Mouse (Mus musculus): ENCODE results near the gene Eif2b3. TPM values are rescaled to one million over a fixed set of nuclear protein-coding genes. Genes with fewer than 3 reads are reported as not detected.
A peak's percentile ranks its signal among the peaks of the same experiment; 100 is the strongest.

Eif2b3 gene
- polyA plus RNA-seq (2015; fragmentation: Nextera tagmentation; extraction: Ambion mirVana), result 42.8 and 43.0 TPM in 2 replicates

DNA sequence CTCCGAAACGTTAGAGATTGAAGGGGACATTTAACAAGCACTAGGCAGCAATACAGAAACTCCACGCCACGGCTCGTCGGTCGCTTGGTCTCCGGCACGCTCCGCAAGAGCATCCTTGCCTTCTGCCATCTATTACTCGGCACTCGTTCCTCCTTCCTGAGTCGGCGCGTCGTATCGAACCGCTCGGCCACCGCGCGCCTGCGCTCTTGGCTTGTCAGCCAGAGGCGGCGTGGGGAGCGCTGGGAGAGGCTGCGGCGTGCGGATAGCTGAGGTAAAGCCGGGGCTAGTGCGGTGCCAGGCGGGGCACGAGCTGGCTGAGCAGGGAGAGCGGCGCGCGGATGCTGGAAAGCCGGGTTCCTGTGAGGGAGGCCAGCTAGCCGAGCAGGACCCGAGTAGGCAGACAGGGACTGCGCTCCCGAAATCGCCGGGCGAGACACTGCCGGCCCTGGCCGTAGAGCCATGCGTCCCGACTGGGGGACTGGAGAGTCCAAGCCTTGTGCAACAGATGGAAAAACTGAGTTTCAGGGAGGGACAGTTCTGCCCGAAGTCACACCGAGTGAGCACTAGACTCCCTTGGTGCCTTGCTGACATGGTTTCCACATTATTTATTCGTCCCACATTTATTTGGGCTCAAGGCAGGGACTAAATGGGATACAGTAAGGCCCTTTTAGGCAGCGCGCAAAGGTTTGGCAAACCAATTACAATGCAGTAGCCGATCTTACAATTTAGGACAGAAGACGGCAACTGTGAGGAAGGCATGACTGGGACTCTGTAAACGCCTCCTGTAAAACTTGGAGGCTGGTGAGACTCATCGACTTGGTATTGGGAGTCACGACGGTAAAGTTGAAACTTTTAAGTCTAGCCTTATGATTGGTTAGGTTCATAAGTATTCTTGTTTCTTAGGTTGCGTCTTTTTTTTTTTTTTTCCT lies at the start of gene Eif2b3:
Gene Eif2b3 (plus strand): TSS at position 197 of the 929 bp plus-strand sequence.
- peaks cover 13% of the 10 kb centered on the region; the same call in 1 of the 2 replicates for H3K36me3 ChIP-seq
- peak within 1 kb of the TSS; percentile 67 for H3K27ac ChIP-seq (replicated peaks)
- H3K9me3 ChIP-seq, result no peaks in the 10 kb centered on the region
- peak within 1 kb of the TSS; percentile 76 for H3K4me3 ChIP-seq
- peak within 1 kb of the TSS; percentile 69 for H3K4me2 ChIP-seq (replicated peaks)
- peak; percentile 98 for ATAC-seq (replicated peaks)
- H3K4me1 ChIP-seq, result peaks cover 16% of the 10 kb centered on the region
- no peaks in the 10 kb centered on the region for H3K27me3 ChIP-seq
- WGBS, result under 1% methylated on average over 61 of the region's 61 CpGs
- H3K9ac ChIP-seq (replicated peaks), result peak within 1 kb of the TSS; percentile 86

DNA sequence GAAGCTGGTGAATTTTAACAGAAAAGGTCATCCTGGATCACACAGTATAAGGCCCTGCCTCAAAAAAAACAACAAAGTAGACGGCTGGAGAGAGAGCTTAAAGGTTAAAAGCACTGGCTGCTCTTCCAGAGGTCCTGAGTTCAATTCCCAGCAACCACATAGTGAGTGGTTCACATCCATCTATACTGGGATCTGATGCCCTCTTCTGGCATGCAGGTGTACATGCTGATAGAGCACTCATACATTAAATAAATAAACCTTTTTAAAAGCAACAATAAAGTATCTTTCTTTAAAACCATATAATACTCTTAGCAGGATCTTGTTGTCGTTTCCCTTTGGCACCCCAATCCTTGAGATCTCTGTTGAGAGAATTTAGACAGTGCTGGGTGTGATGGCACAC lies 42.7 kb upstream of the Eif2b3 start:
- Histone ChIP-seq H3K4me3 (no peak overlapping the region), H3K9me3 (no peaks in the 10 kb centered on the region), H3K4me2 (replicated peaks) (no peak overlapping the region), H3K4me1 (no peaks in the 10 kb centered on the region), H3K36me3 (peaks cover 67% of the 10 kb centered on the region), H3K9ac (replicated peaks) (no peak overlapping the region), H3K27me3 (no peaks in the 10 kb centered on the region), H3K27ac (replicated peaks) (no peak overlapping the region)
- ATAC-seq (replicated peaks), result no peak
- WGBS, result 72% methylated on average over 2 of the region's 2 CpGs

DNA sequence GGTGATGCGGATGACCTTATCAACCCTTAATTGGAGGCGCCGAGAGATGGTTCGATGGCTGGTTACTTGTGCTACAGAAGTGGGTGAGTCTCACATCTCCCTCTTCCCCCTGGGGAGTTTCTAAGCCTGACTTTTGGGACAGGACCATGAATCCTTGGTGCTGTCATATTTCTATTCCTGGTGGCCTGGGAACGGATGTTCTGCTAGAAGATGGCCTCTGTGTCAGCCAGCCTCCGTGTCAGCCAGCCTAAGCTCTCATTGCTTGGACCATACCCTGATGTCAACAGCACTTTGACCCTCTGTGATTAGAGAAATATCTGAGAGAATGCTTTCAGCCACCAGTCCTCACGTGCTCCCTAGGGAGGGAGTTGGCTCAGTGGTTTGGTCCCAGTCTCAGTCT lies 33.5 kb upstream of the Eif2b3 start:
- Histone ChIP-seq H3K9me3 (no peaks in the 10 kb centered on the region), H3K4me3 (no peak overlapping the region), H3K9ac (replicated peaks) (no peak overlapping the region), H3K27me3 (no peaks in the 10 kb centered on the region), H3K36me3 (peaks cover 65% of the 10 kb centered on the region), H3K4me1 (0 out of 2 replicates have a peak, but pooled peaks cover 2% of the 10 kb centered on the region), H3K27ac (replicated peaks) (no peak overlapping the region), H3K4me2 (replicated peaks) (no peak overlapping the region)
- no peak for ATAC-seq (replicated peaks)
- 91% methylated on average over 7 of the region's 7 CpGs for WGBS

DNA sequence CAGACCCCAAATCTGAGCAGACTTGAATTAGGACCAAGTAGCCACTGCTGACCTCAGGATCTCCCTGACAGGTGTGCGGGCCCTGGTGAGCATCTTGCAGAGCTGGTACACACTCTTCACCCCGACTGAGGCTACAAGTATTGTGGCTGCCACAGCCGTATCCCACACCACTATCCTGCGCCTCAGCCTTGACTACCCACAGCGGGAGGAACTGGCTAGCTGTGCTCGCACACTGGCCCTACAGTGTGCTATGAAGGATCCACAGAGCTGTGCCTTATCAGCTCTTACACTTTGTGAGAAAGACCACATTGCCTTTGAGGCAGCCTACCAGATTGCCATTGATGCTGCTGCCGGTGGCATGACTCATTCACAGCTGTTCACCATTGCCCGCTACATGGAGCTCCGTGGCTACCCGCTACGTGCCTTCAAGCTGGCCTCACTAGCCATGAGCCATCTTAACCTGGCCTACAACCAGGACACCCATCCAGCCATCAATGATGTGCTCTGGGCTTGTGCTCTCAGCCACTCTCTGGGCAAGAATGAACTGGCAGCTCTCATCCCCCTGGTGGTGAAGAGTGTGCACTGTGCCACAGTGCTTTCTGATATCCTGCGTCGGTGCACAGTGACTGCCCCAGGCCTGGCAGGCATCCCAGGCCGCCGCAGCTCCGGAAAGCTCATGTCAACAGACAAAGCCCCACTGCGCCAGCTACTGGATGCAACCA lies 32.6 kb upstream of the Eif2b3 start:
- peaks cover 57% of the 10 kb centered on the region for H3K36me3 ChIP-seq
- peak; percentile 80 for ATAC-seq (replicated peaks)
- no peak overlapping the region for H3K4me2 ChIP-seq (replicated peaks)
- no peak overlapping the region for H3K4me3 ChIP-seq
- 59% methylated on average over 17 of the region's 17 CpGs for WGBS
- H3K27ac ChIP-seq (replicated peaks), result 0 out of 2 replicates have a peak overlapping the region, but pooled peaks have one; percentile 2
- H3K9me3 ChIP-seq, result no peaks in the 10 kb centered on the region
- H3K27me3 ChIP-seq, result no peaks in the 10 kb centered on the region
- 0 out of 2 replicates have a peak, but pooled peaks cover 4% of the 10 kb centered on the region for H3K4me1 ChIP-seq
- H3K9ac ChIP-seq (replicated peaks), result no peak overlapping the region

DNA sequence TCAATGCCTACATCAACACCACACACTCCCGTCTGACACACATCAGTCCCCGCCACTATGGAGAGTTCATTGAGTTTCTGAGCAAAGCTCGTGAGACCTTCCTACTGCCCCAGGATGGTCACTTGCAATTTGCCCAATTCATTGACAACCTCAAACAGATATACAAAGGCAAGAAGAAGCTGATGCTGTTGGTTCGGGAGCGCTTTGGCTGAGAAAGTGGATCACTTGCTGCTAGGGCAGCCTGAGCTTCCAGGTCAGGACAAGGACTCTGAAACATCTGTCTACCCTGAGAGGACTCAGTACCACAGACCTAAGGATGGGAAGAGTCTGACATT lies 32.1 kb upstream of the Eif2b3 start:
- H3K27me3 ChIP-seq, result no peaks in the 10 kb centered on the region
- H3K4me1 ChIP-seq, result 0 out of 2 replicates have a peak, but pooled peaks cover 4% of the 10 kb centered on the region
- H3K36me3 ChIP-seq, result peaks cover 51% of the 10 kb centered on the region
- no peak for ATAC-seq (replicated peaks)
- no peak overlapping the region for H3K9ac ChIP-seq (replicated peaks)
- H3K4me3 ChIP-seq, result no peak overlapping the region
- H3K27ac ChIP-seq (replicated peaks), result no peak overlapping the region; the same call in 1 of the 2 replicates
- H3K9me3 ChIP-seq, result no peaks in the 10 kb centered on the region
- 59% methylated on average over 5 of the region's 5 CpGs for WGBS
- H3K4me2 ChIP-seq (replicated peaks), result no peak overlapping the region

DNA sequence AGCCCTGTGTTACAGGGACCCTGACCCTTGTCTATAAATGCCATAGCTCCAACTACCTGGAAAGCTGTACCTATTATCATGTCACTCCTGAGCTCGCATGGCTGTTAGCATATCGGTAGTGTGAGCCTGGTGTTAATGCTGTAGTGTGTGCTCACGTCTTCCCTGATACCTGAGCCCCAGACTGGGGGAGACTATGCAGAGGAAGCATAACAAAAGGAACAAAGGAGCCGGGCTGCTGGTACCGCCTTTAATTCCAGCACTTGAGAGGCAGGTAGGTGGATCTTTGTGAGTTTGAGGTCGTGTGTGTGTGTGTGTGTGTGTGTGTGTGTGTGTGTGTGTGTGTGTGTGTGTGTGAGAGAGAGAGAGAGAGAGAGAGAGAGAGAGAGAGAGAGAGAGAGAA lies 29.5 kb upstream of the Eif2b3 start:
- WGBS, result 53% methylated on average over 6 of the region's 6 CpGs
- ATAC-seq (replicated peaks), result no peak
- Histone ChIP-seq H3K36me3 (peaks cover 42% of the 10 kb centered on the region), H3K27ac (replicated peaks) (no peak overlapping the region), H3K9me3 (no peaks in the 10 kb centered on the region), H3K4me3 (no peak overlapping the region), H3K4me1 (peaks cover 18% of the 10 kb centered on the region), H3K27me3 (no peaks in the 10 kb centered on the region), H3K9ac (replicated peaks) (no peak overlapping the region), H3K4me2 (replicated peaks) (no peak overlapping the region)

DNA sequence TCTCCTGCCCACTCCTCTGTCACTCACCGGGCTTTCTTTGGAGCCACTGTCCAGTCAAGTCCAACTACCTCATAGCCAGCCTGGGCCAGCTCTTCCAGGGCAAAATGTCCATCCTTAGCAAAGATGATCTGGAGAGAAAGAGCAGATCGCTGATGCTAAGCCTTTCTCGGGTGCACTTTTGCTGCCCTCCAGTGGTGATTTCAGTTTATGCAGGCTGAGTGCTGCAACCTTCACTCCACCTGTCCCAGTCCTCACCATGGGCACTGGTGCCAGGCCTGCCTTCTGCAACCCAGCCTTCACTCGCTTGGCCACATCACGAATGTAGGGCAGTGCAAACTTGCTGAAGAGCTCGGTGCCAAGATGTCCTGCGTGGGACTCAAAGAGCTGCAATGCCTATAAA lies 27.8 kb upstream of the Eif2b3 start:
- 0 out of 2 replicates have a peak overlapping the region, but pooled peaks have one; percentile 1 for H3K9ac ChIP-seq (replicated peaks)
- H3K36me3 ChIP-seq, result peaks cover 30% of the 10 kb centered on the region
- H3K9me3 ChIP-seq, result no peaks in the 10 kb centered on the region
- WGBS, result 9% methylated on average over 7 of the region's 7 CpGs
- peaks cover 29% of the 10 kb centered on the region for H3K4me1 ChIP-seq
- H3K4me2 ChIP-seq (replicated peaks), result no peak overlapping the region
- no peak overlapping the region for H3K4me3 ChIP-seq
- H3K27ac ChIP-seq (replicated peaks), result no peak overlapping the region; the same call in 1 of the 2 replicates
- H3K27me3 ChIP-seq, result no peaks in the 10 kb centered on the region
- no peak for ATAC-seq (replicated peaks)

DNA sequence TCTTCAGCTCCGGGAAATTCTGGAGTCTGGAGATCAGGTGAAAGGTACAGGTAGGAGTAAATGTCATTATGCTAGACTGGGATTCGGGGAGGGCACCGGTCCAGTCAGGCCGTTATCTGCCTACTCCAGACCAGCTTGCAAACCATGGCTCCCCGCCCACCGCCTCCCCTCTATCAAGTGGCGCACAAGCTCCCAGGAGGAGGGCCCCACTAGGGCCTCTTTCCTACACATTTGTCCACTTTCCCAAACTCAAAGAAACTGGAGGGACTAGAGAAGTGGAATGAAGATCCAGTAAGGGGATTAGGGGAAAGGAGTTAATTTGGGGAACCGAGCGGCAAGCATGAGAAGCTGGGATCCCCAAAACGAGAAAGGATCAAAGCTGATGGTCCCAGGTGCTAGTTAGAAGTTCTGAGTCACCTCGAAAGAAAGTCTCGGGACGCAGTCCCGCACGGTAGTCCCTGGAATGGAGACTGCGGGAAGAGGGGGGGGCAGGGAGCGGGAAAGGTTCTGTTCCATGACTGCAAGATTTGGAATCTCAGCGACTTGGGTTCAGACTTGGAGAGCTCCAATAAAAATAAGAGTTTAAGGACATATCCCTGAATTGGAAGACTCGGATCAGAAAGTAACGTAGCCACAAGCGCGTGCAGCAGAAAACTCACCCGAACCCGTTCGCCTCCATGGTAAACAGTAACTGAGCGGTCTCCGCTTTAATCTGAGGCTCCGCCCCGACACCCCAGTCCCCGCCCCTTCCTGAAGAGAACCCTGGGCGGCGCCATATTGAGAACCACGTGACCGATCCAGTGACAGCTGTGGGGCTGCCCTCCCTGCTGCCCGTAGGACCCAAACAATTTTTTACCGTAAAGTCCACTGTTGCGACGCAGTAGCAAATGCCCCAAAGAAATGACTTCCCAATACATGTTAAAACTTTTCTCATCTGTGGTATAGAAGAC lies 25.3 kb upstream of the Eif2b3 start, which contains the start of gene Urod:
Gene Urod (minus strand): TSS at position 742 of the 950 bp plus-strand sequence.
- no peaks in the 10 kb centered on the region for H3K9me3 ChIP-seq
- WGBS, result 1% methylated on average over 38 of the region's 38 CpGs
- H3K9ac ChIP-seq (replicated peaks), result peak within 1 kb of the TSS; percentile 86
- peak; percentile 89 for ATAC-seq (replicated peaks)
- H3K4me3 ChIP-seq, result peak within 1 kb of the TSS; percentile 98
- H3K4me1 ChIP-seq, result peaks cover 32% of the 10 kb centered on the region
- no peaks in the 10 kb centered on the region for H3K27me3 ChIP-seq
- peak within 1 kb of the TSS; percentile 93 for H3K4me2 ChIP-seq (replicated peaks)
- H3K36me3 ChIP-seq, result peaks cover 23% of the 10 kb centered on the region
- H3K27ac ChIP-seq (replicated peaks), result peak within 1 kb of the TSS; percentile 88

DNA sequence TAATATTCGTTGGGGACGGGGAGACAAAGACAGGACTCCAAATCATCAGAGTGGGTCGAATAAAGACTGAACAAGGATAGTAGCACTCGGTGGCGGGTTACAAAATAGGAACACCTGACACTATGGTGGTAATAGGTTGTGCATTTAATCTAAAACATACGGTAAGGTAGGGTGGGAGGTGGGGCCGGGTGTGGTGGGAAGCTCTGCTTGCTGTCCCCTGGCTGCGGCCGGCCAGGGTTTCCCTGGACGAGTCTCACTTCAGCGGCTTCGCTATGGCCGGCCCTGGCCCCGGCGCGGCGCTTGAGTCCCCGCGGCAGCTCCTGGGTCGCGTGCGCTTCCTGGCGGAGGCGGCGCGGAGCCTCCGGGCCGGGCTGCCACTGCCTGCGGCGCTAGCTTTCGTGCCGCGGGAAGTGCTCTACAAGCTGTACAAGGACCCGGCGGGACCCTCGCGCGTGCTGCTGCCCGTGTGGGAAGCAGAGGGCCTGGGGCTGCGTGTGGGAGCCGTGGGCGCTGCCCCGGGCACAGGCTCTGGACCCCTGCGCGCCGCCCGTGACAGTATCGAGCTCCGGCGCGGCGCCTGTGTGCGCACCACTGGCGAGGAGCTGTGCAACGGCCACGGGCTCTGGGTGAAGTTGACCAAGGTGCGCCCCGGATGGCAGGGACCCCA lies 23.9 kb upstream of the Eif2b3 start, which contains the start of gene Hectd3:
Gene Hectd3 (plus strand): TSS at position 187 of the 667 bp plus-strand sequence.
- Histone ChIP-seq H3K4me3 (peak within 1 kb of the TSS; percentile 98), H3K27me3 (no peaks in the 10 kb centered on the region), H3K36me3 (peaks cover 25% of the 10 kb centered on the region), H3K9ac (replicated peaks) (peak within 1 kb of the TSS; percentile 86), H3K9me3 (no peaks in the 10 kb centered on the region), H3K4me1 (peaks cover 32% of the 10 kb centered on the region), H3K27ac (replicated peaks) (peak within 1 kb of the TSS; percentile 88), H3K4me2 (replicated peaks) (peak within 1 kb of the TSS; percentile 93)
- under 1% methylated on average over 58 of the region's 58 CpGs for WGBS
- ATAC-seq (replicated peaks), result peak; percentile 57

DNA sequence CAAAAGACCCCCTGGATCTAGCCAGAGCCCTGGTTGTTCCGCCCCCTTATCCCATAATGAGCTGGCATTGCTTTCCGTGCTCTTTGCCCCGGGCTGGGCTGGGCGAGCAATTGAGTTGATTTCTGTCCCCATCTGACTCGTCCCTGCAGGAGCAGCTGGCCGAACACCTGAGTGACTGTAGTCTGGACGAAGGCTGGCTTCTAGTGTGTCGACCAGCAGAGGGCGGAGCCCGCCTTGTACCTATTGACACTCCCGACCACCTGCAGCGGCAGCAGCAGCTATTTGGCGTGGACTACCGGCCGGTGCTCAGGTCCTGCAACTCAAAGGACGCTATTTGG lies 23.4 kb upstream of the Eif2b3 start:
- 0% methylated on average over 16 of the region's 16 CpGs for WGBS
- Histone ChIP-seq H3K27me3 (no peaks in the 10 kb centered on the region), H3K4me3 (peak overlapping the region; percentile 98), H3K9me3 (no peaks in the 10 kb centered on the region), H3K27ac (replicated peaks) (peak overlapping the region; percentile 88), H3K4me1 (peaks cover 32% of the 10 kb centered on the region), H3K9ac (replicated peaks) (peak overlapping the region; percentile 86), H3K36me3 (peaks cover 26% of the 10 kb centered on the region), H3K4me2 (replicated peaks) (peak overlapping the region; percentile 93)
- ATAC-seq (replicated peaks), result no peak

Measured in forebrain, embryonic 15.5 days (tissue).